Mouse (Mus musculus) gastrocnemius, postnatal 36 days (tissue): ENCODE measurements around the gene Olfr1122. TPM values are rescaled to one million over a fixed set of nuclear protein-coding genes. Genes with fewer than 3 reads are reported as not detected.
"Not testable (repeated sequence)": the region's sequence is repeated elsewhere in the genome, so short reads cannot be mapped to it uniquely, and the experiment has no call there.

ENCODE experiments used
- DNase-seq, 2 experiments: peaks; one replicate each; pipeline ENCODE4 v3.0.0; 2022
- intact Hi-C: fragments of 180-260 bp; cut with DNase I; formaldehyde crosslinking; loops from one replicate; pipeline ENCODE4 v1.15.1; 2025
- long read RNA-seq, 2 experiments: library from polyadenylated mRNA; stranded (forward); transcript quantifications; one replicate each; pipeline ENCODE4 v2.0.0; 2021
- total RNA-seq, 2 experiments: library from RNA; stranded (reverse); gene quantifications; 2 replicates each; pipeline ENCODE4 v1.2.3; 2021

Olfr1122 gene
- total RNA-seq = under 1 TPM in 1 of 2 experiments, not detected in 1; 0.05 TPM
- long read RNA-seq, experiment 1 = 0 reads
- long read RNA-seq, experiment 2 = 0 reads

DNA sequence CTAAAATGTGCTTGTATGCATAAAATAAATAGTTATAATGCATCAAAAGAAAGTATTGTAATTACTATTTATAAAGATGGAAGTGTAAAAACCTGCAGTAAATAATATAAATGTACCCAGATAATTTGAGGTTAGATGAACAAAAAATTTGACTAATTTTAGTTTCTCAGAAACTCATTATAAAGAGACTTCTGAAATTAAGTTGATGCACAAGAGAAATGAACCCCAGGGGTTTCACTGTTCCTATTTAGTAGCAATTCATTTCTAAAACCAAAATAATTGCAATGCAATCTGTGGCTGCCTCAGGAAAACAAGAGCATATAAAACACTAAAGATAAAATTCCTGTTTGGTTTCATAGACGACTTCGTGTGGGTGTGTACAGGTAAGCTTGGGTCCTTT lies at the start of gene Olfr1122:
Gene Olfr1122, plus strand, starts transcription at position 301 of the 400 bp plus-strand sequence.
- DNase-seq = no peak
- intact Hi-C loops = no loop called here

DNA sequence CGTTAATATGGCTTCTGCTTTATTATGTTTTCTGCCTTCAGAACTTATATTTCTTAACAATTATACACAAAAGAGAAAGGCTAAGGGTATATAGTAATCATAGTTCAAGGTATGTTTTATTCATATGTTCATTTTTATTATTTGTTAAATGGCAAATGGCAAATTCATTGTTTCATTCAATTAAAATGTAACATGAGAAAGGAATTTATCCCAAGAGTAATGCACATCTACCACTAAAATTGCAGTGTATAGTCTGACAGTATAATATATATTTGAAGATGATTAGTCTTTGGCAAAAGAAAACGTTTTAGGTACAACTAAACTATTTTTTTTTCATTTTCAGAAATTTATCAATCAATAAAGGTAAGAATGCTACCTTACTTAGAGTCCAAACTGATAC lies 31.1 kb upstream of the Olfr1122 start, which contains the start of gene Olfr1120:
Gene Olfr1120, plus strand, starts transcription at position 301 of the 400 bp plus-strand sequence.
- intact Hi-C loops = no loop called here

DNA sequence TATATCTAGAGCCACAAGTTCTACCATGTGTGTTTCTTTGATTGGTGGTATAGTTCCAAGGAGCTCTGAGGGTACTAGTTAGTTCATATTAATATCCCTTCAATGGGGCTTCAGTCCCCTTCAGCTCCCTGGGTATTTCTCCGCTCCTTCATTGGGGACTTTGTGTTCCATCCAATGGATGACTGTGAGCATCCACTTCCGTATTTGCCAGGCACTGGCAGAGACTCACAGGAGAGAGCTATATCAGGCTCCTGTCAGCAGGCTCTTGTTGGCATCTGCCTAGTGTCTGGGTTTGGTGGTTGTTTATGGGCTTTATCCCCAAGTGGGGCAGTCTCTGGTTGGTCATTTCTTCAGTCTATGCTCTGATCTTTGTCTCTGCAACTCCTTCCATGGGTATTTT lies 25.5 kb upstream of the Olfr1122 start:
- DNase-seq, intact Hi-C loops: not testable (repeated sequence)

More for the DNA sequence above, 31.1 kb upstream of the Olfr1122 start, which contains the start of gene Olfr1120:
- DNase-seq = no peak

DNA sequence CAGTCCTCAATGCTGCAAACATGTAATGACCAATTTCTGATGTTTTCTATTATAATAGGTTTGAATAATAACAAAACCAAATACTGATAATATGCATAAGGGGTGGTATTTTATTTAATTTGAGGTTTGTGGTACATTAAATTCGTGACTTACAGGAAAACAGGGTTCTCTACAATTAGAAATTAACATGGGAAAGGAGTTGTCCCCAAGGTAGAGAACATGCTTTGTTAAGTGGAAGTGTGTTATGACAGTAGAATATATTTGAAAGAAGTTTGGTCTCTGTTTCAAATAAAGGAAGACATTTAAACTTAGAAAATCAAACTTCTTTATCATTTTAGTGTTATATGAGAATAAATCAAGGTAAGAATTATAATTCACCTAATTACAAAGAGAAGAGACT lies 16.1 kb upstream of the Olfr1122 start, which contains the start of gene Olfr1121:
Gene Olfr1121, plus strand, starts transcription at position 301 of the 400 bp plus-strand sequence.
- no peak for DNase-seq
- intact Hi-C loops = no loop called here

DNA sequence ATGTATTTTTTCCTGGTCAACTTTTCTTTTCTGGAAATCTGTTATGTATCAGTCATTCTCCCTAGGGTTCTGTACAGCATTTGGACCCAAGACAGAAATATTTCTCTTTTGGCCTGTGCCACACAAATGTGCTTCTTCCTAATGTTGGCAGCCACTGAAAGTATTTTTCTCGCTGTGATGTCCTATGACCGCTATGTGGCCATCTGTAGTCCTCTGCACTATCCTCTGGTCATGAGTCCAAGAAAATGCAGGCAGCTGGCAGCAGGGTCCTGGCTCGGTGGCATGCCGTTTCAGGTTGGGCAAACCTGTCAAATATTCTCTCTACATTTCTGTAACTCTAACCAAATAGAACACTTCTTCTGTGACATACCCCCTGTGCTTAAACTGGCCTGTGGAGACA lies 13.9 kb upstream of the Olfr1122 start:
- intact Hi-C loops = no loop called here
- no peak for DNase-seq

DNA sequence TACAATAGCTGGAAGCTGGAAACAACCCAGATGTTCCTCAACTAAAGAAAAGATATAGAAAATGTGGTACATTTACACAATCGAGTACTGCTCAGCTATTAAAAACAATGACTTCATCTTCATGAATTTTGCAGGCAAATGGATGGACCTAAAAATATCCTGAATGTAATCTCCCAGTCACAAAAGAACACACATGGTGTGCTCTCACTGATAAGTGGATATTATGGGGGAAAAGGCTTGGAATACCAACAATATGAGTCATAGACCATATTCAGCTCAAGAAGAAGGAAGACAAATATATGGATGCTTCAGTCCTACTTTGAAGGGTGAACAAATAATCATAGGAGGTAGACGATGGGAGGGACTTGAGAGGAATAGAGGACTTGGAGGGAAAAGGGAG lies 1.7 kb upstream of the Olfr1122 start:
- no peak for DNase-seq

DNA sequence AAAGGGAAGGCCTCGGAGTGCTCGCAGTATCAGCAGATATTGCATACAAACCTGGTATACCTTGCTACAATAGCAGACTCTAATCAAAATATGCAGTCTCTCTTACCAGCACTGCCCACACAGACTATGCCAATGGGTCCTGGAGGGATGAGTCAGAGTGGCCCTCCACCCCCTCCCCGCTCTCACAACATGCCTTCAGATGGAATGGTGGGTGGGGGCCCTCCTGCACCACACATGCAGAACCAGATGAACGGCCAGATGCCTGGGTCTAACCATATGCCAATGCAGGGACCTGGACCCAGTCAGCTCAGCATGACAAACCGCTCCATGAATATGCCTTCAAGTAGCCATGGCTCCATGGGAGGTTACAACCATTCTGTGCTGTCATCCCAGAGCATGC lies 8.0 kb downstream of the Olfr1122 start:
- intact Hi-C loops, DNase-seq: not testable (repeated sequence)

More for the DNA sequence above, 1.7 kb upstream of the Olfr1122 start:
- intact Hi-C loops = no loop called here

DNA sequence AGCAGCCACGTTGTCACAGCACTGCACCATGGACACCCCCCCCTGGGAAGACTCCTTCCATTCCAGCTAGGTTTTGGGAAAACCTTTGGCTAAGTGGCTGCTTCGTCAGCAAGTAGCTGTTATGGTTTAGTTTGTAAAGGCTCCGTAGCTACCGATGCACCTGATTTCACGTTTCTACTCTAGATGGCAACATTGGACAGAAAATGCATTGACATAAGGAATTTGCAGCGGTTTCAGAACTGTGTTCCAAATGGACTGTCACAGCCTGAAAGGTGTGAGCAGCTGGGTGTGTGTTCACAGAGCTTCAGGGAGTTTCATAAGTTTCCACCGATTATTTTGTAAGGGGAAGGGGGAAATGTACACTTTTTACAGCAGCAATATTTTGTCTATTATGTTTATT lies 9.0 kb downstream of the Olfr1122 start:
- intact Hi-C loops, DNase-seq: not testable (repeated sequence)

DNA sequence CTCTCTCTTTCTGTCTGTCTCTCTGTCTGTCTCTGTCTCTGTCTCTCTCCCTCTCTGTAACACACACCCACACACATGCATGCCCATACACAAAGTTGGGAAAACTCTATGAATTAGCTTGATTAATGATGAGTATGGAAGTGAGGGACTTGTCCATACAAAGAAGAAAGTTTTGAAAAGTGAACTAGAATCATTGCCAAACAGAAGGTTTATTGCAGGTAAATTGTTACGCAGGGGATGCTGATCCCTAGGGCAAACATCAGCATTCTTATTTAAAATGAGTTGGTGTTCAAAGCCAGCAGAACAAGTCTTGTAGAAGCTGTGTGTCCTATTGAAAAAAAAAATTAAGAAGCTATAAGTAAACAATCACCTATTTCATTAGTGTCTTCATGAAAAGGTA lies 30.7 kb downstream of the Olfr1122 start, which contains the start of gene Olfr1123:
Gene Olfr1123, plus strand, starts transcription at position 301 of the 400 bp plus-strand sequence.
- intact Hi-C loops = no loop called here
- DNase-seq = no peak

DNA sequence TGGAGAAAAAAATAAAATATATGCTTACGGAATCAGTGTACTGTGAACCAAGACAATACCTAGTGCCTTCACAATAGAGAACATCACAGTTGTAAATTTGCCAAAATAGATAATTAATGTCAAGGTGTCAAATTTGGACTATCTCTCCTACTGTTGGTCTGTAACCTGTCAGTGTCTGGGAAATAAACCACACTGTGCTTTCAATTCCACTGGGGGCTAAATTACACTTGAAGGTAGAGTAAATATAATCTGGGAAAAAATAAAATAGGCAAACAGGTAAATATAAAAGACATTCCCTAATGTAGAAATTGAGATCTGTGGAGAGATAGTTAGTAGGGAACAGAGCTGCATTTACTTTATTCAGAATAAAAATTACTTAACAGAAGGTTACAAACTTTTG lies 44.3 kb downstream of the Olfr1122 start, which contains the start of gene Olfr1124:
Gene Olfr1124, plus strand, starts transcription at position 301 of the 400 bp plus-strand sequence.
- intact Hi-C loops = no loop called here
- no peak for DNase-seq

DNA sequence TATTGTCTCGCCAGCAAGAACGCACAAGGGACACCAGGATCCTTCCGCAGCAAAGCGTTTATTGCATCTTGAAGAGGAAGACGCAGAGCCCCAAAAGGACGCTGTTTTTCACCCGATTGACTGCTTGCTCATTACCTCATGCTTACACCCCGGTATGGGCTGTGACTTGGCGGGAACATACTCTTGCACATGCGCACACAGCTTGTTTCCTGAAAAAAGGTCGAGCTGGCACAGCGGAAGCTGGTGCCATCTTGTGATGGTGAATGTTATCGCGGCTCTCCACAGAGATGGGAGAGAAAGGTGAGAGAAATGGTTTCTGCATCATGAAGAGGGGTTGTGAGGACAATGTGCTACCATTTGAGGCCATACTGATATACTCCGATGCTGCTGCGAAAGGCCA lies 52.1 kb downstream of the Olfr1122 start:
- DNase-seq = no peak
- intact Hi-C loops = no loop called here

Other genes starting within 250 kb of the Olfr1122 start
- gene Olfr1110, start 245.5 kb upstream of the Olfr1122 start, total RNA-seq = not detected
- gene Olfr1111, start 233.2 kb upstream of the Olfr1122 start, total RNA-seq = not detected
- gene Olfr1112, start 198.1 kb upstream of the Olfr1122 start, total RNA-seq = not detected
- not detected for gene Olfr1113, start 176.9 kb upstream of the Olfr1122 start, total RNA-seq
- not detected for gene Olfr1115, start 137.8 kb upstream of the Olfr1122 start, total RNA-seq
- gene Olfr1116, start 118.3 kb upstream of the Olfr1122 start, total RNA-seq = not detected
- gene Olfr1118, start 78.3 kb upstream of the Olfr1122 start, total RNA-seq = not detected
- not detected for gene Olfr1120, start 31.0 kb upstream of the Olfr1122 start, total RNA-seq
- gene Olfr1121, start 16.0 kb upstream of the Olfr1122 start, total RNA-seq = not detected
- gene Olfr1123, start 30.8 kb downstream of the Olfr1122 start, total RNA-seq = not detected
- gene Olfr1124, start 44.4 kb downstream of the Olfr1122 start, total RNA-seq = not detected
- not detected for gene Olfr1126, start 68.1 kb downstream of the Olfr1122 start, total RNA-seq
- gene Pramel7, start 111.2 kb downstream of the Olfr1122 start, total RNA-seq = not detected
- not detected for gene Pramel6, start 120.7 kb downstream of the Olfr1122 start, total RNA-seq
- gene Olfr153, start 145.9 kb downstream of the Olfr1122 start, total RNA-seq = not detected
- gene Olfr1128, start 159.7 kb downstream of the Olfr1122 start, total RNA-seq = not detected
- gene Olfr1129, start 188.1 kb downstream of the Olfr1122 start, total RNA-seq = not detected
- gene Olfr1130, start 220.4 kb downstream of the Olfr1122 start, total RNA-seq = not detected
- gene Olfr1131, start 241.3 kb downstream of the Olfr1122 start, total RNA-seq = not detected